Mouse (Mus musculus): ENCODE measurements around the gene Hist1h4i. TPM values are rescaled to one million over a fixed set of nuclear protein-coding genes. Genes with fewer than 3 reads are reported as not detected.

Gene Hist1h4i
- total RNA-seq, 2 experiments from 2014 or later: 42.3 to 89.0 TPM

Other genes with a start within 250 kb of the Hist1h4i start
- gene Hist1h2bq, start 231.2 kb downstream of the Hist1h4i start, total RNA-seq (2015): 394 and 411 TPM in 2 replicates
- 220 and 363 TPM in 2 replicates for gene Hist1h2bq, start 231.2 kb downstream of the Hist1h4i start, total RNA-seq (2017)
- gene Hist1h2ao, start 230.9 kb downstream of the Hist1h4i start, total RNA-seq (2015): 115 and 180 TPM in 2 replicates
- 633 TPM in 1 of 2 replicates, not detected in the other for gene Hist1h2ao, start 230.9 kb downstream of the Hist1h4i start, total RNA-seq (2017)
- 53.3 and 56.3 TPM in 2 replicates for gene Hist1h4m, start 229.6 kb downstream of the Hist1h4i start, total RNA-seq (2015)
- gene Hist1h4m, start 229.6 kb downstream of the Hist1h4i start, total RNA-seq (2017): 2,437 and 3,070 TPM in 2 replicates
- 48.7 and 53.0 TPM in 2 replicates for gene Hist1h4n, start 209.2 kb downstream of the Hist1h4i start, total RNA-seq (2015)
- 1,698 and 2,087 TPM in 2 replicates for gene Hist1h4n, start 209.2 kb downstream of the Hist1h4i start, total RNA-seq (2017)
- 93.0 and 127 TPM in 2 replicates for gene Hist1h2ap, start 207.9 kb downstream of the Hist1h4i start, total RNA-seq (2015)
- 3,573 and 4,575 TPM in 2 replicates for gene Hist1h2ap, start 207.9 kb downstream of the Hist1h4i start, total RNA-seq (2017)
- gene Hist1h2br, start 207.6 kb downstream of the Hist1h4i start, total RNA-seq (2015): 378 and 381 TPM in 2 replicates
- 447 and 545 TPM in 2 replicates for gene Hist1h2br, start 207.6 kb downstream of the Hist1h4i start, total RNA-seq (2017)
- gene Zfp184, start 96.3 kb downstream of the Hist1h4i start, total RNA-seq (2015): 13.3 and 16.1 TPM in 2 replicates
- gene Zfp184, start 96.3 kb downstream of the Hist1h4i start, total RNA-seq (2017): 9.2 and 15.1 TPM in 2 replicates
- gene Pom121l2, start 60.2 kb downstream of the Hist1h4i start, total RNA-seq (2015): 0.05 and 0.25 TPM in 2 replicates
- 0.10 TPM in 1 of 2 replicates, not detected in the other for gene Pom121l2, start 60.2 kb downstream of the Hist1h4i start, total RNA-seq (2017)
- 17.0 and 19.9 TPM in 2 replicates for gene Prss16, start 31.6 kb downstream of the Hist1h4i start, total RNA-seq (2015)
- 11.4 and 12.2 TPM in 2 replicates for gene Prss16, start 31.6 kb downstream of the Hist1h4i start, total RNA-seq (2017)
- 1.9 and 2.2 TPM in 2 replicates for gene Hist1h2ah, start 5.8 kb downstream of the Hist1h4i start, total RNA-seq (2015)
- gene Hist1h2ah, start 5.8 kb downstream of the Hist1h4i start, total RNA-seq (2017): 923 and 1,838 TPM in 2 replicates
- gene Hist1h2bk, start 5.5 kb downstream of the Hist1h4i start, total RNA-seq (2015): 65.4 and 83.1 TPM in 2 replicates
- 1,827 and 2,239 TPM in 2 replicates for gene Hist1h2bk, start 5.5 kb downstream of the Hist1h4i start, total RNA-seq (2017)
- gene Hist1h2ag, start 1.6 kb upstream of the Hist1h4i start, total RNA-seq (2015): 21.6 and 36.7 TPM in 2 replicates
- gene Hist1h2ag, start 1.6 kb upstream of the Hist1h4i start, total RNA-seq (2017): 1,156 and 1,370 TPM in 2 replicates
- gene Hist1h2bj, start 1.9 kb upstream of the Hist1h4i start, total RNA-seq (2015): 66.7 and 68.0 TPM in 2 replicates
- gene Hist1h2bj, start 1.9 kb upstream of the Hist1h4i start, total RNA-seq (2017): 642 and 843 TPM in 2 replicates
- not detected in 2 replicates for gene Vmn1r188, start 43.1 kb upstream of the Hist1h4i start, total RNA-seq (2015)
- gene Vmn1r188, start 43.1 kb upstream of the Hist1h4i start, total RNA-seq (2017): not detected in 2 replicates
- not detected in 2 replicates for gene Vmn1r189, start 64.5 kb upstream of the Hist1h4i start, total RNA-seq (2015)
- not detected in 2 replicates for gene Vmn1r189, start 64.5 kb upstream of the Hist1h4i start, total RNA-seq (2017)
- not detected in 2 replicates for gene Vmn1r191, start 142.6 kb upstream of the Hist1h4i start, total RNA-seq (2015)
- gene Vmn1r191, start 142.6 kb upstream of the Hist1h4i start, total RNA-seq (2017): not detected in 2 replicates
- gene Vmn1r192, start 149.8 kb upstream of the Hist1h4i start, total RNA-seq (2015): not detected in 2 replicates
- not detected in 2 replicates for gene Vmn1r192, start 149.8 kb upstream of the Hist1h4i start, total RNA-seq (2017)
- gene Vmn1r193, start 181.8 kb upstream of the Hist1h4i start, total RNA-seq (2015): not detected in 2 replicates
- not detected in 2 replicates for gene Vmn1r193, start 181.8 kb upstream of the Hist1h4i start, total RNA-seq (2017)
- not detected in 2 replicates for gene Vmn1r194, start 202.9 kb upstream of the Hist1h4i start, total RNA-seq (2015)
- gene Vmn1r194, start 202.9 kb upstream of the Hist1h4i start, total RNA-seq (2017): not detected in 2 replicates
- gene Vmn1r195, start 229.2 kb upstream of the Hist1h4i start, total RNA-seq (2015): not detected in 2 replicates
- not detected in 2 replicates for gene Vmn1r195, start 229.2 kb upstream of the Hist1h4i start, total RNA-seq (2017)
- gene Vmn1r196, start 248.6 kb upstream of the Hist1h4i start, total RNA-seq (2015): not detected in 2 replicates
- gene Vmn1r196, start 248.6 kb upstream of the Hist1h4i start, total RNA-seq (2017): not detected in 2 replicates